ENCODE assay signal across 12 mouse cellular contexts in genomic region chr11:110165822-110166221, GRCm38 (mm10). TPM values are rescaled to one million over a fixed set of nuclear protein-coding genes. Genes with fewer than 3 reads are reported as not detected.
A peak's percentile ranks its signal among the peaks of the same experiment; 100 is the strongest.
DNase-seq lines count a peak whose midpoint lies in the region; ATAC-seq and TF ChIP-seq lines count a peak whose summit lies in the region.
"Had no signal": no experiment of that assay in that cellular context is flagged by ENCODE, and none has a peak within 500 bp of the region (broad histone marks: within the 10 kb centered on the region; RNA-seq: fewer than 3 reads in every experiment).

No protein-coding gene starts in this region.

- H3K4me1 ChIP-seq in heart, adult 2 months (ENCODE audit: control insufficient read depth, insufficient read depth, low read length): no peaks in the 10 kb centered on the region; the same call in none of the 2 replicates
- H3K4me1 ChIP-seq in heart, embryonic 10.5 days: no peaks in the 10 kb centered on the region
- H3K4me1 ChIP-seq in lung, embryonic 14.5 days (ENCODE audit: insufficient read depth): 0 out of 2 replicates have a peak, but pooled peaks cover 5% of the 10 kb centered on the region
- H3K4me1 ChIP-seq in embryonic facial prominence, embryonic 13.5 days: peaks cover 18% of the 10 kb centered on the region
- H3K4me1 ChIP-seq in forebrain, embryonic 16.5 days (replicated peaks; ENCODE audit: control insufficient read depth, insufficient read depth, low read length): peaks cover 3% of the 10 kb centered on the region; the same call in 1 of the 2 replicates
- no peaks in the 10 kb centered on the region for H3K4me1 ChIP-seq in hindbrain, embryonic 11.5 days (replicated peaks; ENCODE audit: control insufficient read depth, insufficient read depth, low read length)

- peak overlapping the region; percentile 51 for H3K27ac ChIP-seq in heart, adult 2 months
- no peak overlapping the region for H3K27ac ChIP-seq in heart, embryonic 10.5 days
- no peak overlapping the region for H3K27ac ChIP-seq in lung, embryonic 14.5 days (ENCODE audit: low read depth)
- H3K27ac ChIP-seq in embryonic facial prominence, embryonic 13.5 days: no peak overlapping the region
- no peak overlapping the region for H3K27ac ChIP-seq in forebrain, embryonic 16.5 days (ENCODE audit: low read length)
- H3K27ac ChIP-seq in hindbrain, embryonic 11.5 days (ENCODE audit: low read depth, low read length): no peak overlapping the region

- 46% methylated on average over 3 of the region's 3 CpGs for WGBS in heart, adult 2 months
- WGBS in heart, embryonic 10.5 days: 61% methylated on average over 3 of the region's 3 CpGs
- 35% methylated on average over 3 of the region's 3 CpGs for WGBS in lung, embryonic 14.5 days
- WGBS in embryonic facial prominence, embryonic 13.5 days: 23% methylated on average over 3 of the region's 3 CpGs
- WGBS in forebrain, embryonic 16.5 days: 41% methylated on average over 3 of the region's 3 CpGs
- WGBS in hindbrain, embryonic 11.5 days: 43% methylated on average over 3 of the region's 3 CpGs

- no peaks in the 10 kb centered on the region for H3K9me3 ChIP-seq in heart, embryonic 10.5 days
- H3K9me3 ChIP-seq in lung, embryonic 14.5 days (ENCODE audit: low read depth, low read length): no peaks in the 10 kb centered on the region
- H3K9me3 ChIP-seq in embryonic facial prominence, embryonic 13.5 days: no peaks in the 10 kb centered on the region
- no peaks in the 10 kb centered on the region for H3K9me3 ChIP-seq in forebrain, embryonic 16.5 days (ENCODE audit: control insufficient read depth, low read length)
- no peaks in the 10 kb centered on the region for H3K9me3 ChIP-seq in hindbrain, embryonic 11.5 days (ENCODE audit: control insufficient read depth, low read length)

- H3K27me3 ChIP-seq in heart, adult 2 months (ENCODE audit: control insufficient read depth, insufficient read depth, low read length): no peaks in the 10 kb centered on the region
- no peaks in the 10 kb centered on the region for H3K27me3 ChIP-seq in heart, embryonic 10.5 days (ENCODE audit: insufficient read depth, poor library complexity, severe bottlenecking)
- no peaks in the 10 kb centered on the region for H3K27me3 ChIP-seq in lung, embryonic 14.5 days (ENCODE audit: insufficient read depth, low read length)
- no peaks in the 10 kb centered on the region for H3K27me3 ChIP-seq in embryonic facial prominence, embryonic 13.5 days
- no peaks in the 10 kb centered on the region for H3K27me3 ChIP-seq in forebrain, embryonic 16.5 days (replicated peaks; ENCODE audit: control insufficient read depth, insufficient read depth, low read length)
- H3K27me3 ChIP-seq in hindbrain, embryonic 11.5 days (ENCODE audit: control insufficient read depth, insufficient read depth, low read length): no peaks in the 10 kb centered on the region
- H3K27me3 ChIP-seq: Patski had no signal

- TF ChIP-seq EP300 in heart, adult 2 months (IDR thresholded peaks at IDR 0.05; ENCODE audit: insufficient read depth, low read depth, low read length): no peak

- no peak for TF ChIP-seq POLR2A in heart, adult 2 months (IDR thresholded peaks at IDR 0.05; ENCODE audit: insufficient read depth, low read depth, low read length)

- H3K4me3 ChIP-seq in heart, adult 2 months: no peak overlapping the region
- no peak overlapping the region for H3K4me3 ChIP-seq in heart, embryonic 10.5 days
- no peak overlapping the region for H3K4me3 ChIP-seq in lung, embryonic 14.5 days (ENCODE audit: low read depth, low read length)
- no peak overlapping the region for H3K4me3 ChIP-seq in embryonic facial prominence, embryonic 13.5 days
- no peak overlapping the region for H3K4me3 ChIP-seq in forebrain, embryonic 16.5 days (replicated peaks; ENCODE audit: low read length)
- no peak overlapping the region for H3K4me3 ChIP-seq in hindbrain, embryonic 11.5 days (ENCODE audit: low read depth, low read length)

- H3K4me2 ChIP-seq in lung, embryonic 14.5 days: peak overlapping the region; percentile 1; the same call in 1 of the 2 replicates
- H3K4me2 ChIP-seq in embryonic facial prominence, embryonic 13.5 days: peak overlapping the region; percentile 22; the same call in 1 of the 2 replicates
- no peak overlapping the region for H3K4me2 ChIP-seq in forebrain, embryonic 16.5 days (ENCODE audit: low read length)
- H3K4me2 ChIP-seq in hindbrain, embryonic 11.5 days (replicated peaks; ENCODE audit: low read depth, low read length): no peak overlapping the region

- H3K9ac ChIP-seq in heart, adult 2 months (ENCODE audit: low read depth, low read length): no peak overlapping the region
- no peak overlapping the region for H3K9ac ChIP-seq in lung, embryonic 14.5 days
- H3K9ac ChIP-seq in embryonic facial prominence, embryonic 13.5 days: no peak overlapping the region
- H3K9ac ChIP-seq in forebrain, embryonic 16.5 days (replicated peaks; ENCODE audit: low read depth, low read length): no peak overlapping the region
- no peak overlapping the region for H3K9ac ChIP-seq in hindbrain, embryonic 11.5 days (ENCODE audit: low read depth, low read length)

- ATAC-seq in lung, embryonic 14.5 days (ENCODE audit: insufficient read depth): no peak
- no peak for ATAC-seq in embryonic facial prominence, embryonic 13.5 days (ENCODE audit: insufficient number of reproducible peaks, insufficient read depth, low FRiP score, low TSS enrichment, low read depth)
- ATAC-seq in monocyte, adult 5-6 weeks (replicated peaks; ENCODE audit: insufficient number of reproducible peaks, low FRiP score, low TSS enrichment, poor library complexity, severe bottlenecking): peak; percentile 94
- no peak for ATAC-seq in forebrain, embryonic 16.5 days
- no peak for ATAC-seq in hindbrain, embryonic 11.5 days (ENCODE audit: low FRiP score)
- ATAC-seq: Patski had no signal

- TF ChIP-seq CTCF in heart, adult 2 months (IDR thresholded peaks at IDR 0.05): no peak
- no peak for TF ChIP-seq CTCF in lung, embryonic 14.5 days (IDR thresholded peaks at IDR 0.05; ENCODE audit: low read depth)

- DNase-seq in heart, adult 2 months: peak in 1 of 2 experiments; percentile 21
- no peak for DNase-seq in heart, embryonic 10.5 days (ENCODE audit: low spot score)
- peak; percentile 37 for DNase-seq in lung, embryonic 14.5 days
- no peak for DNase-seq in lung, postnatal 4 days
- no peak for DNase-seq in hindbrain, embryonic 11.5 days (ENCODE audit: low spot score)
- DNase-seq: adrenal gland, adult 2 months; cerebellum, adult 11 months; kidney, adult 9 months had no signal

- H3K79me2 ChIP-seq in heart, adult 2 months (replicated peaks; ENCODE audit: control insufficient read depth, insufficient read depth, low read length): no peaks in the 10 kb centered on the region

- no peaks in the 10 kb centered on the region for H3K36me3 ChIP-seq in heart, adult 2 months (ENCODE audit: control insufficient read depth, insufficient read depth, low read length)
- no peaks in the 10 kb centered on the region for H3K36me3 ChIP-seq in heart, embryonic 10.5 days
- H3K36me3 ChIP-seq in lung, embryonic 14.5 days (ENCODE audit: insufficient read depth): no peaks in the 10 kb centered on the region
- H3K36me3 ChIP-seq in embryonic facial prominence, embryonic 13.5 days: no peaks in the 10 kb centered on the region
- H3K36me3 ChIP-seq in forebrain, embryonic 16.5 days (ENCODE audit: control insufficient read depth, insufficient read depth): no peaks in the 10 kb centered on the region
- no peaks in the 10 kb centered on the region for H3K36me3 ChIP-seq in hindbrain, embryonic 11.5 days (ENCODE audit: control insufficient read depth, insufficient read depth, low read length)

- intact Hi-C loops in heart, adult 2 months (cut with DNase I): loop anchor here (5.0 kb wide), 1 partner anchor 86 kb away; the partner anchor contains the start of gene Abca6

RNA-seq across cellular contexts. Expression of gene Abca9, which starts 2.2 kb away (rescaled TPM):
- total RNA-seq in heart, adult 2 months (2021): 10 to 100 TPM in 1 of 2 experiments, 1 to 10 TPM in 1; 9.3 to 12.5 TPM
- polyA plus RNA-seq in heart, adult 2 months (2012; rRNA removed): 3.0 and 8.1 TPM in 2 replicates
- 0.57 and 0.65 TPM in 2 replicates for polyA plus RNA-seq in heart, embryonic 10.5 days (2016; fragmentation: Nextera tagmentation; extraction: Ambion mirVana)
- polyA plus RNA-seq in lung, embryonic 14.5 days (2014; fragmentation: Nextera tagmentation; extraction: Ambion mirVana): 6.3 and 6.8 TPM in 2 replicates
- polyA plus RNA-seq in embryonic facial prominence, embryonic 13.5 days (2015; fragmentation: Nextera tagmentation; extraction: Ambion mirVana): 4.7 and 4.8 TPM in 2 replicates
- total RNA-seq in monocyte, adult 5-6 weeks (2017): 20.2 to 26.0 TPM (median 23.9 TPM) in 3 replicates
- 2.5 and 3.8 TPM in 2 replicates for polyA plus RNA-seq in forebrain, embryonic 16.5 days (2015; fragmentation: Nextera tagmentation; extraction: Ambion mirVana)
- polyA plus RNA-seq in hindbrain, embryonic 11.5 days (2014; fragmentation: Nextera tagmentation; extraction: Ambion mirVana): 5.1 and 5.8 TPM in 2 replicates

Comparison
In these comparisons a context has a peak if more than half of its experiments do, and no peak if none do; other contexts are left out.
1. H3K4me2 ChIP-seq: peak in lung, embryonic 14.5 days (single experiment) and embryonic facial prominence, embryonic 13.5 days (single experiment); none in forebrain, embryonic 16.5 days (single experiment) and hindbrain, embryonic 11.5 days (single experiment).